Mouse (Mus musculus) midbrain, postnatal 0 days (tissue): ENCODE measurements around the gene Leo1. TPM values are rescaled to one million over a fixed set of nuclear protein-coding genes. Genes with fewer than 3 reads are reported as not detected.

Experiments used
- ATAC-seq: fragments of 200-750 bp; cut with Nextera tagmentation; 2 replicates; pipeline ENCODE4 v1.8.0; 2017; ENCODE audit warnings: moderate number of reproducible peaks, mild to moderate bottlenecking, moderate TSS enrichment, moderate library complexity; ENCODE audit not compliant: low FRiP score
- DNase-seq: peaks from one replicate; pipeline ENCODE4 v3.0.0-alpha.2; 2015; ENCODE audit warnings: low spot score
- H3K27ac ChIP-seq: fragments of 300-500 bp; sonication (generic); 2 replicates; pipeline ENCODE4 v1.5.1; 2014; ENCODE audit warnings: low read depth, mild to moderate bottlenecking, low read length, mixed read lengths
- H3K27me3 ChIP-seq: fragments of 300-500 bp; sonication (generic); 2 replicates; pipeline ENCODE4 v1.6.1; 2014; ENCODE audit warnings: low read length, control low read depth, mixed read lengths; ENCODE audit not compliant: insufficient read depth
- H3K36me3 ChIP-seq: fragments of 300-500 bp; sonication (generic); 2 replicates; pipeline ENCODE4 v1.6.1; 2014; ENCODE audit warnings: low read length, control low read depth, mixed read lengths; ENCODE audit not compliant: insufficient read depth
- H3K4me1 ChIP-seq: fragments of 300-500 bp; sonication (generic); 2 replicates; pipeline ENCODE4 v1.6.1; 2014; ENCODE audit warnings: mild to moderate bottlenecking, control low read depth, antibody characterized with exemption, low read length, mixed read lengths; ENCODE audit not compliant: insufficient read depth
- H3K4me2 ChIP-seq: fragments of 300-500 bp; sonication (generic); 2 replicates; pipeline ENCODE4 v1.6.1; 2014; ENCODE audit warnings: low read depth, mild to moderate bottlenecking, low read length, mixed read lengths; ENCODE audit not compliant: poor library complexity, severe bottlenecking
- H3K4me3 ChIP-seq: fragments of 300-500 bp; sonication (generic); 2 replicates; pipeline ENCODE4 v1.5.1; 2014; ENCODE audit warnings: low read depth, mild to moderate bottlenecking, low read length, moderate library complexity
- H3K9ac ChIP-seq: fragments of 300-500 bp; sonication (generic); replicated peaks from 2 replicates; pipeline ENCODE4 v1.6.1; 2014; ENCODE audit warnings: mild to moderate bottlenecking, low read length, moderate library complexity, mixed read lengths; ENCODE audit not compliant: poor library complexity, severe bottlenecking
- H3K9me3 ChIP-seq: fragments of 300-500 bp; sonication (generic); 2 replicates; pipeline ENCODE4 v1.6.1; 2016; ENCODE audit warnings: low read length, control low read depth
- CTCF ChIP-seq: IDR thresholded peaks from 2 replicates; pipeline ENCODE4 v1.5.1; 2016; ENCODE audit warnings: antibody characterized with exemption, mild to moderate bottlenecking
- WGBS: fragments of 180-500 bp; shearing (Covaris S2); extraction: QIAGEN DNeasy Blood & Tissue Kit; methylation state at CpG from one replicate; pipeline ENCODE4 v1.1.7; 2014; 5-methylcytosine and 5-hydroxymethylcytosine counted together
- polyA plus RNA-seq: library from polyadenylated mRNA; unstranded; fragments of >200 nt; fragmentation: Nextera tagmentation; extraction: Ambion mirVana; gene quantifications from 2 replicates; pipeline ENCODE4 v1.2.1, GENCODE M21; 2015
- total RNA-seq: library from RNA; depleted of rRNA; stranded (reverse); fragments of >200 nt; gene quantifications from 2 replicates; pipeline ENCODE4 v1.2.3, GENCODE M21; 2014

The Leo1 gene
- total and polyA plus RNA-seq, 2 experiments from 2014 or later: 27.8 to 45.0 TPM

DNA sequence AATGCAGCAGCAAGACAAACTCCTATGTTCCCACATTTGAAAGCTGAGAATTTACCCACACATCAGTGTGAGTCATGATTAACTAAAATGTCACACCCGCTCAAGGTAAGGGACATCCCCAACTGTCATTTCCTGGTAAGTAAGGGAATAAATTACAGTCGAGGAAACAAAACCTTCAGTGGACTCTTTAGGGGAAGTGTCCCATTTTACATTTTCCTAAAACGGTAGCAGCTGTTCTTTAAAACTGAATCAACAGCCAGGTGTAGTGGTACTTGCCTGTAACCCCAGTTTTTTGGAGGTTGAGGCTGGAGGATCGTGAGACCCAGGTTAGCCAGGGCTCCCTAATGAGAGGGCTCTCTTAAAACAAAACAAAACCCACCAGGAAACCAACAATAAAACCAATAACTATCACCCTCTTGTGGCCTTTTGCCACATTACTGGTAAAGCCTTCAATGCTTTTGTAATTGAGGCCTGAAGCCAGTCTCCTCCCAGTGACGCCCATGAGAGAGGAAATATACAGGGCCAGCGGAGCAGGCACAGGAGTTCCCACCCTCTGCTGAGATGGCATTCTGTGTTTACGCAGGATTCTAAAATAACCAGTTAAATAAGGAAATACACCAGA is 7.0 kb upstream of the Leo1 start:
- ATAC-seq (no peak), DNase-seq (peak; percentile 83)
- peak; percentile 69 for TF ChIP-seq CTCF
- WGBS: 49% methylated on average over 7 of the region's 7 CpGs
- H3K27me3 ChIP-seq: no peaks in the 10 kb centered on the region
- no peak overlapping the region for H3K4me3 ChIP-seq
- no peaks in the 10 kb centered on the region for H3K4me1 ChIP-seq
- no peaks in the 10 kb centered on the region for H3K9me3 ChIP-seq
- no peak overlapping the region for H3K4me2 ChIP-seq
- no peak overlapping the region for H3K9ac ChIP-seq
- H3K27ac ChIP-seq: no peak overlapping the region
- no peaks in the 10 kb centered on the region for H3K36me3 ChIP-seq

DNA sequence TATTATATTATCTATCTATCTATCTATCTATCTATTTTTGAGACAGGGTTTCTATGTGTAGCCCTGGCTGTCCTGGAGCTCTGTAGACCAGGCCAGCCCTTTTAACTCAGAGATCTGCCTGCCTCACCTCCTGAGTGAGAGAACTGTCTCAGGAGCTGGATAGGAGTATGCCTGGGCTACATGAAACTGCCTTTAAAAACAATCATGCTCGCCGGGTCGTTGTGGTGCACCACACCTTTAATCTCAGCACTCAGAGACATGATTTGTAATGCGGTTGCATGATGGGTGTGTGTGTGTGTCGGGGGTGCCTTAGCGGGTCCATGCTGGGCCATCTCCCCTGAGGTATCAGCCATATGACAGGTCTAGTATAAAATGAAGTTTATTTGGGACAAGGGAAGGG is 6.5 kb upstream of the Leo1 start:
- Histone ChIP-seq H3K27ac (no peak overlapping the region), H3K9ac (no peak overlapping the region), H3K27me3 (no peaks in the 10 kb centered on the region), H3K9me3 (no peaks in the 10 kb centered on the region), H3K4me1 (no peaks in the 10 kb centered on the region), H3K4me2 (no peak overlapping the region), H3K36me3 (no peaks in the 10 kb centered on the region), H3K4me3 (no peak overlapping the region)
- no peak for TF ChIP-seq CTCF
- 81% methylated on average over 6 of the region's 6 CpGs for WGBS
- no peak for ATAC-seq
- no peak for DNase-seq

- no peak for TF ChIP-seq CTCF
- Histone ChIP-seq H3K36me3 (no peaks in the 10 kb centered on the region), H3K27ac (no peak overlapping the region), H3K27me3 (no peaks in the 10 kb centered on the region), H3K9ac (no peak overlapping the region), H3K4me3 (no peak overlapping the region), H3K4me1 (no peaks in the 10 kb centered on the region), H3K4me2 (no peak overlapping the region), H3K9me3 (no peaks in the 10 kb centered on the region)
- ATAC-seq (no peak), DNase-seq (no peak)
- WGBS: 81% methylated on average over 4 of the region's 4 CpGs
These were observed 6.0 kb upstream of the Leo1 start for GRCm38 (mm10) chr9:75435291-75435690.

DNA sequence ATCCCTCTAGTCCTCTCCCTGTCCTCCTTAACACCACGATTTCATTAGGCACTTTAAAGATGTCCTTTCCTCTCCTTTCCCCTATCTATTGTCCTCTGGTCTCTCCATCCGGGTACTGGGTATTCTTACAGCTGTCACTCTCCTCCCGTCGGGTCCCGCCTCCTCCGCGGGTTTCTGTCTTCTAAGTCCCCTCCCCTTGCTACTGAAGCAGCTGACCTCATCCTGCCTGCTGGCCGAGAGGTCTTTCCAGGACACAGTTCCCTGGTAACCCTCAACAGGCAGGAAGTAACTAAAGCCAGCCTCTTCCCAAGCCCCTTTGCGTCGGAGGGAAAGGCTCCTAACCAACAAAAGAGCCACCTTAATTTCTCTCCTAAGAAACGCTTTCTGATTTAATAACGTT is 5.4 kb upstream of the Leo1 start:
- peak; percentile 67 for ATAC-seq
- TF ChIP-seq CTCF: no peak
- DNase-seq: peak; percentile 72
- H3K27ac ChIP-seq: no peak overlapping the region
- no peaks in the 10 kb centered on the region for H3K9me3 ChIP-seq
- H3K27me3 ChIP-seq: no peaks in the 10 kb centered on the region
- H3K36me3 ChIP-seq: no peaks in the 10 kb centered on the region
- no peaks in the 10 kb centered on the region for H3K4me1 ChIP-seq
- no peak overlapping the region for H3K9ac ChIP-seq
- WGBS: 4% methylated on average over 12 of the region's 12 CpGs
- H3K4me2 ChIP-seq: no peak overlapping the region
- no peak overlapping the region for H3K4me3 ChIP-seq

GRCm38 (mm10) chr9:75437653-75438385 is 3.5 kb upstream of the Leo1 start:
- 35% methylated on average over 6 of the region's 6 CpGs for WGBS
- Histone ChIP-seq H3K36me3 (no peaks in the 10 kb centered on the region), H3K4me1 (peaks cover 5% of the 10 kb centered on the region; the same call in 1 of the 2 replicates), H3K9ac (no peak overlapping the region), H3K9me3 (no peaks in the 10 kb centered on the region), H3K4me2 (no peak overlapping the region), H3K27ac (no peak overlapping the region), H3K4me3 (no peak overlapping the region), H3K27me3 (no peaks in the 10 kb centered on the region)
- no peak for DNase-seq
- no peak for ATAC-seq
- peak; percentile 54 for TF ChIP-seq CTCF

- H3K9ac ChIP-seq: peak overlapping the region; percentile 86
- DNase-seq (no peak), ATAC-seq (peak; percentile 84)
- WGBS: under 1% methylated on average over 26 of the region's 31 CpGs
- H3K36me3 ChIP-seq: peaks cover 13% of the 10 kb centered on the region
- peak; percentile 57 for TF ChIP-seq CTCF
- no peaks in the 10 kb centered on the region for H3K27me3 ChIP-seq
- peak overlapping the region; percentile 88 for H3K4me3 ChIP-seq
- H3K27ac ChIP-seq: peak overlapping the region; percentile 86
- H3K4me1 ChIP-seq: peaks cover 7% of the 10 kb centered on the region; the same call in 1 of the 2 replicates
- H3K9me3 ChIP-seq: no peaks in the 10 kb centered on the region
- peak overlapping the region; percentile 71 for H3K4me2 ChIP-seq
These were observed 387 bp downstream of the Leo1 start for GRCm38 (mm10) chr9:75441691-75442131.
